Mouse (Mus musculus) right cerebral cortex, postnatal 4 days (tissue): ENCODE measurements around the gene Gnptab.
"Not testable (repeated sequence)": the region's sequence is repeated elsewhere in the genome, so short reads cannot be mapped to it uniquely, and the experiment has no call there.

ENCODE experiments used
- DNase-seq: peaks from one replicate; pipeline ENCODE4 v3.0.0-alpha.2; 2022

The Gnptab gene

DNA sequence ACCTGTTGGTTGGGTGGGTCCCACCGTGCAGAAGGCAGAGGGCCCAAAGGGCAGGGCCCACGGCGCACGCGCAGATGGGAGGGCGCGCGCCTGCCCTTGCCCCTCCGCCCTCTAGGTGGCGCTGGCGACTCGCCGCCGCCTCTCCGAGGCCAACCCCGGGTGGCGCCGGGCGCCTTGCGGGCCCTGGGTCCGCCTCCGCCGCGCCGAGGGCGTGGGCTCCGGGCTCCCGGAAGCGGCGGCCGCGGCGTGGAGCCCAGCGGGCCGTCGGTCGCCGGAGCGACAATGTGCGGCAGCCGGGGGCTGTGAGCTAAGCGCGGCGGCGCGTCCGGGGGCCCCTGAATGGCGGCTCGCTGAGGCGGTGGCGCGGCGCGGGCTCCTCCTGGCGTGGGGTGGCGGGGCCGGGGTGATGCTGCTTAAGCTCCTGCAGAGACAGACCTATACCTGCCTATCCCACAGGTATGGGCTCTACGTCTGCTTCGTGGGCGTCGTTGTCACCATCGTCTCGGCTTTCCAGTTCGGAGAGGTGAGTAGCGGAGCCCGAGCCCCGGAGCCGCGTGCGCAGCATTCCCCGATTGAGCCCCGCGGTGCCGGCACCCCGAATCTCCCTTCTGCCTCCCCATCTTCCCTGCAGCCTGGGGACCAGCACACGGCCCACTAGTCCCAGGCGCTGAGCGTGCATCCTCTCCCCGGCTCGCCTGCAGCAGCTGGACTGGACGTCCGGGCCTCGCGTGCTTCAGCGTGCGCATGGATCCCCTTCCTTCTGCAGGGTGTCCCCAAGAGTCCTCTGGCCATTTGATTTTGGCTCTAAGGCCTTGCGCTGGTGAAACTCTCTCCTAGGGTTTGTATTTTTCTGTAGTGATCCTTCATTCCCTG, at the start of gene Gnptab, which contains the start of gene Dram1:
Gene Gnptab (plus strand): TSS at position 120 of the 873 bp plus-strand sequence.
Gene Dram1 (minus strand): TSS at position 68 of the 873 bp plus-strand sequence.
- DNase-seq, result peak; percentile 85

DNA sequence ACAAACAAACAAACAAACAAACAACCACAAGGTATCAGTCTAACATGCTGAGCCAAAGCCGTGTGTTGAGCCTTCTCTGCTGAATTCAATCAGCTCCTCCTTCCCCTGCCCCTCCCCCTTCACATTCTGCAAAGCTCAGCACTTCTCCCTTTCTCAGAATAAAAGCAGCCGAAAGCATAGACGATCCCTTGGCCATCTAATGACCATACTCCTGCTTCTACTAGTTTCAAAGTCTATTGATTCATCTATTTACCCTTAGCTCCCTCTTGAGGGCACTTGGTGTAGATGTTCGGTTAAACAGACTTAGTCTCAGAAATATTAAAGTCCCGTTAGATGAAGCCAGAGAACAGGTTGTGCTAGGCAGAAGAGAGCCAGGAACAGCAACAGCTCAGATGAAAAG, 48.2 kb upstream of the Gnptab start:
- no peak for DNase-seq

- no peak for DNase-seq
Measured at GRCm38 (mm10) chr10:88340660-88341059, 38.3 kb upstream of the Gnptab start.

DNA sequence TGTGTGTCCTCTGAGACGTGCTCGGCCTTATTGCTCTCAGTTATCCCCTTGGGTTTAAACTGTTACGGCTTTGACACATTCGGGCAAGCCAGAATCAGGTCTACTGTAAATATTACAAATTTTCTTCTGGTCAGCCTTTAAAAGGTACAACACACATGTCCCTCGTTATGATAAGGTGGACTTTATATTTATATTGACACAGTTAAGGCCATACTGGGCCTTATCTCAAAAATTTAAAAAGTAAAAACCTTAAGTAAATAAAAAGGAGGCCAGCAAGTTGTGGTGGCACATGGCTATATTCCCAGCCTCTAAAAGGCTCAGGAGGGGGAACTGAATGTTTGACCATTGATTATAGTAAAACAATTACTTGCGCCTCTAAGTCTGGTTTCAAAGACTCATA, 37.6 kb upstream of the Gnptab start:
- no peak for DNase-seq

DNA sequence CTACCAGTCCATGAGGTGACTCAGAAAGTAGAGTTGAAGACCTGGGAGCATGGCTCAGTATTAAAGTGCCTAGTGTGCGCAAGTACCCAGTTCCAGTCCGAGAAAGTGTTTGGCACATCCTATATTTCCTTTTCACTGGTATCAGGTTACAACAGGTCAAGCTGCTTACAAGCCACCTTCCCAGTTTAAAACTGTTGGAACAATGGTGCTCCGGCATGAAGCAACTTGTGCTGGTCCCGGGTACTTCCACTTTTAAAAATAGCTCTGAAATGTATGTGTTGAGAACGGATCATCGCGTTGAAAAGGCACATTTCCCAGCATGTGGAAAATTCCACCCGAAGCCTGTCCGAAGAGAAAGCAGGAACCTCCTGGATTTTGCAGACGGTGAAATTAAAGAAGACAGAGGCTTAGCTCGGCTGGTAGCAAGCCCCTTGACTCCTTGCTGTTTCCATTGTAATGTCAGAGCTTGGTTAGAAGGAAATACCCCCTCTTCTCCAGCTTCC, 33.0 kb upstream of the Gnptab start:
- DNase-seq, result no peak

DNA sequence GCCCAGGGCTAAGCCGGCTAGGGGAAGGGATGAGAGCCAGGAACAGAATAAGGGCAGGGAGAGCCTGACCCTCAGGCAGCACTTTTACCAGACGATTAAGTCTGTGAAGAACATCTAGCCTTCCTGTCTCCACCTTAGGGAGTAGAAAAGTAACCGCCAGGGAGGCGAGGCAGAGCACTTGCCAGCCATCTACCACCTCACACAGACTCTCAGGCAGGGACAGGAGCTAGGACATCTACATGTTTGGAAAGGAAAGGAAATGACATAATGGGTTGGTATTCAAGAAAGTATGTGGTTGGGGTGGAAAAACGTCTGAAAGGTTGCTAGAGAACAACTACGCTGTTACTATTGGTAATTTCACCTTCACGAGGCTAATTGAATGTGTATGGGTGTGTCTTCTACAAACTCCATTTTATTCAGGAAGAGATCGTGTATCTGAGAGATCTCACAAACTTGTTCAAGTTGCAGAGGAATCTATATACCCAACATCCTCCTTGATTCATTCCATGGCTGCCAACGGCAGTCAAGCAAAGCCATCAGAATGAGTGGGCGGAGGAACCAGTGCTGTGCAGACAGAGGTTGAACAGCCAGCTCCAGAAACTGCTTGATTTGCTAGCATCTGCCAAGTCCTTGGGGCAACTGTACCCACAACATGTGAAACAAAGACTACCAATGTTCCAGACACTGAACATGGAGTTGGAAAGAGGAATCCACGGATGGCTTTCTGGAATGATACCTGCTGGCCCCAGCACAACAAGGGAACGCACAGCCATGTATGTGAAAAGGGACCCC, 32.3 kb upstream of the Gnptab start:
- no peak for DNase-seq

DNA sequence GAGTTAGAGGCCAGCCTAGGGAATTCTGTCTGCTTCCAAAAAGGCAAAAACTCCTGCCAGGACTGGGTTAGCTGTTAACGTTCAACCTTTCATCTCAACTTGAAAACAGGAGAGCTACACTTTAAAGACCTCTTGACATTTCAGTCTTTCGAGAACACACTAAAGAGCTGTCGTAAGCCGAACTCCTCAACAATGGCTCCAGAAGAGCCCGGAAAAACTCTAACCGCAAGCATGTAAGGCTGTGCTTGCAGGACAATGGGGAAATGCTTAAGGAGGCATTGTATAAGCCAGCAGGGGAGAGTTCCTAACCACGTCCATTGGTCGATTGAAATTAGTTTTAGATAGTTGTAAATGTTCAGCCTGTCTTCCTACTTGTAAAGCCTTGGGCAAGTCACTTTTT, 29.1 kb upstream of the Gnptab start:
- DNase-seq, result no peak

DNA sequence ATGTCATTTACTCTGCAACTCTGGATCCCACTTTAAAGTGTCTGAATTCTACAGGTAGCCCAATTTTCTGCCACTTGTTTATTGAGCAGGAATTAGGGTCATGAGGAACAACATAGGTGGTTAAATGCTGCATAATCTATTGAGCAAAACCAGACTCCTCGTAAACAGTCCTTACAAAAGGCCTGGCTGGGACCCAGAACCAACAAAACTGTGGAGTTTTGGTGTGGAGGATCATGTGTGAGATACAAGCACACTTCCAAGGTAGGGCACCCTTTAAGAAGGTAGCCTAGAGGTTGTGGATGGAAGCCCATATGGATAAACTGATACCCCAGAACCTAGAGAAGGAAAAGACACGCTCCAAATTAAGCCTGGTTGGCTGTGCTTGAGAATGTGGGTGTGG, 28.2 kb upstream of the Gnptab start:
- DNase-seq, result no peak

GRCm38 (mm10) chr10:88351411-88352103, 27.4 kb upstream of the Gnptab start:
- no peak for DNase-seq

- no peak for DNase-seq
Measured at GRCm38 (mm10) chr10:88352549-88352948, 26.4 kb upstream of the Gnptab start.

GRCm38 (mm10) chr10:88354599-88354998, 24.3 kb upstream of the Gnptab start:
- no peak for DNase-seq

- no peak for DNase-seq
Measured at GRCm38 (mm10) chr10:88356114-88356982, 22.6 kb upstream of the Gnptab start.

- peak; percentile 63 for DNase-seq
Measured at GRCm38 (mm10) chr10:88356983-88357559, 21.9 kb upstream of the Gnptab start.

DNA sequence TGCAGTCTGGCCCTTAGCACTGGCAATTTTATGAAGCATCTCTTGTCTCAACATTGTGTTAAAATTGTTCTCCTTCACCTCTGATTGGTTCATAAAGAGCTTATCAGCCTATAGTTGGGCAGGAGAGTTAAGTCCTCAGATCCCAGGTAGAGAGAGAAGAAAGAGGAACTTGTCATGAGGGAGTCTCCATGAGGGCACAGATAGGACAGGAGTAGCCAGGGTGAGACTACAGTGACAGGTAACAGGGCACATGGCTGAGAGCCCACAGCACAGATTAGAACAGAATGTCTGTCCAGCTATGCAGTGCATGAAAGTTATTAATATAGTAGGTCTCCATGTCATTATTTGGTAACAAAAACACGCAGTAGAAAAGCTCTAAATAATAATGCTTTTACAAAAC, 16.7 kb upstream of the Gnptab start:
- no peak for DNase-seq

DNA sequence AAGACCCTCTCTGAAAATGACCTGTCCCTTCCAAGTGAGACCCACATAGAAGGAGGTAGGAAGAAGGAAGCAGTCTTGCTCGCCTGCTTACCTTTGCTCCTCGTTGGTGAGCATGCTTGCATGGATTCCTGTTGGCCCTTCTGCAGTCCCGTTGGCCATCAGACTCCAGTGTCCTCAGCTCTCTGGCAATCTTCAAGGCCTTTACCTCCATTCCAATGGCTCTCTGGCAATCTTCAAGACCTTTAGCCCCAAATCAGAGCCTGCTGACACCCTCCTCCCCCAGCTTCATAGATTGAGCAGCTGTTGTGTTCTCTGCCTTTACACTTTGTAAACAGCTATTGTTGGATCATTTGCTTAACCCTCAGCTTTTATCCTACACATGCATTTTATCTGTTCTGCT, 14.7 kb upstream of the Gnptab start:
- DNase-seq, result no peak

GRCm38 (mm10) chr10:88369233-88369632, 9.7 kb upstream of the Gnptab start:
- DNase-seq, result no peak

DNA sequence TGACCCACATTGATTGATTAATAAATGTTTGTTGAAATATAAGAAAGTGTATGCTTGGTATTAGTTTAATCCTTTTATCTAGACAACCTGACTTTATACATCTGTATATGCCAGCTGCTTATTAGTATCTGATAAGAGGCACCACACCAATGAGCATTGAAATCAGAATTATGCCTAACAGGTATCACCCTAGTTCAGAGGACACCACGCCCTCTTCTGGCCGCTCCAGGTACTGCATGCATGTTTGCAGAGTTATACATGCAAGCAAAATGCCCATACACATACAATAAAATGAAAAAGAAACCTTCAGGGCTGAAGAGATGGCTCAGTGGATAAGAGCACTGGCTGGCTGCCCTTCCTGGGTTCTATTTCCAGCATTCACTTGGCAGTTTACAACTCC, 7.1 kb upstream of the Gnptab start:
- DNase-seq, result peak; percentile 39

DNA sequence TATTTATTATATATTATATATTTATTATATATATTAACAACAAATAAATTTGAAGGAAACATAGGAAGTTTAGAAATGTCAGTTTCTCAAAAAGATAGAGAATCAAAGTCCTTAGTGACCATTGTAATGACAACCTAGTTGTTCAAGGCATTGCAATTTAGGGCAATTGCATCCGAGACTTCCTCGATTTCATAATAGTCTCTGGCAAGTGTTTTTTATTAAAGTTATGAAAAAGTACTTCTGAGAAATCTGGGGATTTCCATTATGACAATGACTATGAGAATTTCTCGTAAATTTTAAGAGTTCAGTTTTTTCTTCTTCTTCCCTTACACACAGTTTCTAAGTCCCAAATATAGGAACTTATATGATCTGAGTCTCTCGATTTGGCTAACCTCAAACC, 6.5 kb upstream of the Gnptab start:
- DNase-seq, result no peak

- not testable (repeated sequence) for DNase-seq
Measured at GRCm38 (mm10) chr10:88372945-88373344, 6.0 kb upstream of the Gnptab start.

- DNase-seq, result no peak
Measured at GRCm38 (mm10) chr10:88374984-88375383, 3.9 kb upstream of the Gnptab start.

- peak; percentile 93 for DNase-seq
Measured at GRCm38 (mm10) chr10:88376770-88377169, 2.2 kb upstream of the Gnptab start.

DNA sequence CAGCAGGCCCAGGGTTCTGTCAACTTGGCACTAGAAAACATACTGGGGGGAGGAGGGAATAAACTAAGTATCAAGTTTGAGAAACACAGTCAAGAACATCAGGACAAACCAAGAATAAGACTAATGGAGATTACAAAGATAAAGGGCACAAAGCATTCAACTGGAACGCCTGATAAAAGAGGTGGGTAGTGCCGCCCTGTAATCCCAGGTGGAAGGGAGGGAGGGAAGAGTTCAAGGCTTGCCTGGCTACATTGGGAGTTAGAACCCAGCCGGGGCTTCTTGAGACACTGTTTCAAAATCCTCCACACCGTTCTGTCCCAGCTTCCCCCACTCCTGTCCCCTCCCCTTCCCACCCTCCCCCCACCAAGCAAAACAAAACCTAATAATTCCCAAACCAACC, 1.3 kb upstream of the Gnptab start:
- no peak for DNase-seq
